Mouse (Mus musculus) 3T3-L1 (cell line): ENCODE measurements at regions not wholly inside any gene's neighbourhood (a gene's known extent, or its start where the extent isn't known, plus 50 kb on each side); places are given as distances from the start of the nearest gene placed in this dataset.

Experiments used
- DNase-seq: peaks from one replicate; pipeline ENCODE4 v3.0.0-alpha.2; 2015; ENCODE audit warnings: low read depth, low spot score

DNA sequence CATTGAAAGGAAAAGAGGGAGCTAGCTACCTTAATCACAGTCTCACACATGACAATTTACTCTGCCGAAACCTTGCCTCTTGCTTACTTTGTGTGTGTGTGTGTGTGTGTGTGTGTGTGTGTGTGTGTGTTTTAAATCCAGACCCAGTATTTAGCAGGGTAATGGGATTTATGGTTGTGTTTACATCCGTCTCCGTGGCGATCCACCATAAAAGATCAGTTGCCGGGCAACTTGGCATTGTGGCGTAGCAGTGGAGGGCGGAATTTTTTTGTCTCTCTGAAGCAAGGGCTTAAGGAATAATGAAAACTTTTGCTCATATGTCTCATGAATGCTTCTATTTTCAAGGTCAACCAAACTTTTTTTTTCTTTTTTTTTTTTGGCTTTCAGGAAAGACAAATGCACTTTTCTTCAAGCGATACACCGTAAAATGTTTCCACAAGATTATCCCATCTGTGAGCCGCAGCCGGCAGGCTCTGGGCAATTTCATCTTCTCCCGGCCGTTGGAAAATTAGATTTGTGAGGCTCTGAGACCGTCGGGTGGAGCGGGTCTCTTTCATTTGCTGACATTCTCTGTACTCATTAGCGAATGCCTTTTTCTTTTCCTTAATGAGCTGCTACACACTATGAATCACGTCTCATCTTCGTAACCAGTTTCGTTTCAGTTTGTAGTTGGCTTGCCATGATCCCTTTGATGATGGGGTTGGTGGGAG, 53.9 kb upstream of the Ptch1 start:
- DNase-seq = no peak

GRCm38 (mm10) chr13:63627894-63628287, 54.5 kb upstream of the Ptch1 start:
- no peak for DNase-seq

DNA sequence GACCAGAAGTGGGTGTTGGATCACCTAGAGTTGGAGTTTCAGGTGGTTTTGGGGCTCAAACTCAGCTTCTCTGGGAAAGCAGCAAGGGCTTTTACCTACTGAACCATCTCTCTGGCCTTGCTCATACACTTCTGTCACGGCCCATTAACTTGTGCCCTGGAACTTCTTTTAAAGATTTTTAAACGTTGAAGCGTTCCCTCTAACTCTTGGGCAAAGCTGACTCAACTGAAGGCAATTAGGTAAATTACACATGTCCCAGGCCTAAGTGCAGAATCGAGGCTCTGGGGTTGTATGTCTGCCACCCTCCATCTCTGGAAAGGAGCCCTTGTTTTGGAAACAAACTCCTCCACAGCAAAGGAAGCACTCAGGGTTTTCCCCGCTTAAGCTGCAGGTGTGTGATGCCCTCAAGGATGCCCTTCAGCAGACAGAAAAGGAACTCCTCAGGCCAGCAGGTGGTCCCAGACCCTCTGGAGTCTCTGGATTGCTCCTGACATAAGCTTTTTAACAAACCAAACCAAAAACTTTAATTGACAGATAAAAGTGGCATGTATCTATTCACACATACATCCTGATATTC, 58.5 kb upstream of the Ptch1 start:
- DNase-seq = no peak

DNA sequence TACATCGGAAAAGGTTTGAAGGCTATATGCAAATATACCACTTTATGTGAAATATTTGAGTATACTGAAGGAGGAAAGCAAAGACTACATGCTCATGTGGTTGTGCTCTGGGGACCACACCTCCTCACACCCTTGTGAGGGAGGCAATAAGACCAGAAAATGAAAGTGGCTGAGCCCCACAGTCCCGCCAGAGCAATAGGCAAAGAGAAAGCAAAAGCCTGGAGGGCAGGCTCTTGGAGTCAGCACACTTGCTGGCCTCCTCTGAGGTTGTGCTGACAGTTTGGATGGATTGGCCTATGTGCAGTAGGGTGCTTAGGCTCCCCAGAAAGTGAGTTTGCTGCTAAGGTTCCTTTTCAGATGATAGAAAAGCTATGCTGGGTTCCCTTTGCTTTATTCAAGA, 60.9 kb upstream of the Ptch1 start:
- DNase-seq = no peak

GRCm38 (mm10) chr13:63641649-63642226, 68.3 kb upstream of the Ptch1 start:
- DNase-seq = no peak

DNA sequence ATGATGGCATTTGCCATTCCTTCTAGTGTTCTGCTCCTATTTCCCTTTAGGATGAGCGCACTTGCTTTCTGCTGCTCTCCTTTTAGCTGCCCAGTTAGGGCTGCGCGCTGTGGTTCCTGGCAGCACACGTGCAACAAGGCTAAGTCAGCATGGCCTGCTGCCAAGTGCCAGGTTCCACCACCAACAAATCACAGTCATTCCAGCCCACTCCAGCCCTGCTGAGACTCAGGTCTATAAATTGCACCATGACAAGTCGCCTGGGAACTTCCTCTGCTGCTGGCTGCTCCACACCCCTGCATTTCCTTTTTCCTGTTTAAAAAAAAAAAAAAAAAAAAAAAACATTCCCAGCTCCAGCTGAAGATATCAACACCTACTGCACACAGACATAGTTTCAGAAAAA, 69.2 kb upstream of the Ptch1 start:
- DNase-seq = peak; percentile 62

DNA sequence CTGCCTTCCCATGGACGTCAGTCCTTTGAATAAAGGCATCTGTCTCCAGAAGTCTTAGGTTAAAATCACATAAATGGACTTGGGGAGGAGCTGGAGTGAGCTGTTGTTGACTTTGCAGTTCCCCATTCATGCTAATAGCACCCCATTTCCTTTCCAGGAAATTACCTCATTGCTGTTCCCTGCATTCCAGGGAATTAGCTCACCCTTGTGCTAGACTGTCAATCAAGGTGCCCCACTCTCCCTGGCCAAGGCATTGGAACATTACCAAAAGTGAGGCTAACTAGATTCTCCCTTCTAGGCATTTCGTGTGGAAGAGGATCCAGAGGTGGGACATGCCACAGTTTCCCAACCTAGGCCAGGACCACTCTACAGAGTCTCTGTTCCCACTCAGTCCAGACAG, 70.0 kb upstream of the Ptch1 start:
- DNase-seq = peak; percentile 52

DNA sequence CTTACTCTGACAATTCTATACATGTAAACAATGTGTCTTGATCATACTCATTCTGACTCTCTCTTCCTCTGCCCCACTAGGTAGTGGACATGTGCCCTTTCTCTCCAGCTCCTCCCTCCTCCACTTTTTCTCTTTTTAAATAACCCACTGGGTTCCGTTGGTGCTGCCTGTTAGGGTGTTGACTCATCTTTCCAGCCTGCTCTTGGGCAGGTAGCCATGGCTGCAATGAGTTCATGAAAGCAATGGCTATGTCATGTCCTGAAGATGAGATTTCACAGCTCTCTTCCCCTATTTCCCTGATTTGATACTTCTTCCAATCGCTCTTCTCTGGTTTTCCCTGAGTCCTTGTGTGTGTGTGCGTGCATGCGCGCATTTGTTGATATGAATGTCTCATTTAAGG, 70.9 kb upstream of the Ptch1 start:
- DNase-seq = peak; percentile 66

DNA sequence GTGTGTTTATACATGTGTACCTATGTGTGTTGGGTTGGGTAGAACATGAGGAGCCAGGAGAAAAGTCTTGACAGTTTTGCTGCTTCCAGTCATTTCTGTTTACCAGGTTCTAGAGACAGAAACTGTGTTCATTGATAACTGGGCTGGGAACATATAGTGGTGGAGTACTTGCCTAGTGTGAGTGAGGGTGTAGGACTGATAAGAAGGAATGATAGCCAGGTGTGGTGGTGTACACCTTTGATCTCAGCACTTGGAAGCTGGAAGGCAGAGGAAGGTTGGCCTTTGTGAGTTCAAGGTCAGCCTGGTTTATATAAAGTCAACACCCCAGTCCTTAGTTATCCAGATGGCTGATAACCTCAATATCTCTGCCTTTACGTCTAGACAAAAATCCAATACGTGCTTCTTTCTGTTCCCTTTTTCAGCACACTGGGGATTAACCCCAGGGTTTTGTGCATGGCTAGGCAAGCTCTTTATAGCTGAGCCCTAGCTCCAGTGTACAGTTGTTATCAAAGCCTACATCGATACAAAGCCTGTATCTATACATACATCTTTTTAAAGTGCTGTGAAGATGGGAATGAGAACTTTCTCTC, 75.8 kb upstream of the Ptch1 start:
- no peak for DNase-seq

GRCm38 (mm10) chr13:63654514-63654913, 81.1 kb upstream of the Ptch1 start:
- peak; percentile 66 for DNase-seq

- DNase-seq = peak; percentile 85
Measured at GRCm38 (mm10) chr13:63657115-63657514, 83.7 kb upstream of the Ptch1 start.

DNA sequence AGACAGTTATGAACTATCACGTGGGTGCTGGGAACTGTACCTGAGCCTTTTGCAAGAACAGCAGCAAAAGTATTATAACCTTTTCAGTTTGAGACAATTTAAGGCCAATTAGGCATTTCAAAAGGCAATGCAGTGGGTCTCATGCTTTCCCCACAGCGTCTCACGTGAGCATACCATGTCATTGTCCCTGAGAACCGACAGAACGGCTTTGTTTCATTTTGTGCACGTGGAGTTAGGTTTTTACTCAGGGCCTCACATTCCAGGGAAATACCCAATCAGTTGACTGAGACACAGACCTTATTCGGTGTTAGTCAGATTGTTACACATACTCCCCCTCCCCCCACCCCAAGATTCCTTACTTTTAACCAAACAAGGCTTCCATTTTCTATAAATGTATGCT, 86.0 kb upstream of the Ptch1 start:
- no peak for DNase-seq

DNA sequence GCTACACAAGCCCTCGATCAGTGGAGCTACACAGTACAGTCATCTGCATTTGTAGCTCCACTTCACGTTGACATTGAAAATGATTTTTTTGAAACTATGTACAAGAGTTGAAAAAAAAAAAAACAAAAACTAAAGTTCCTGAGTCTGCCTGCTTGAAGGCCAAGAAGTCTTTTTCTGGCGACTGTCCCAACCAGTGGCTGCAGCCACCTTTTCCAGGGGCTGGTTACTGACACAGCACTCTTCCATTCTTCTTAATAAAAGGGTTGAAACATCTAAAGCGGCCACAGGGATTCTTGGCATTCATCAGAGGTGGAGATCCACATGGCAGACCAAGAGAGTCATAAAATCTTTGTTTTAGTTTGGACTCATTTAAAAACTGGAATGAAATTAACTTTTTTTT, 87.0 kb upstream of the Ptch1 start:
- no peak for DNase-seq

DNA sequence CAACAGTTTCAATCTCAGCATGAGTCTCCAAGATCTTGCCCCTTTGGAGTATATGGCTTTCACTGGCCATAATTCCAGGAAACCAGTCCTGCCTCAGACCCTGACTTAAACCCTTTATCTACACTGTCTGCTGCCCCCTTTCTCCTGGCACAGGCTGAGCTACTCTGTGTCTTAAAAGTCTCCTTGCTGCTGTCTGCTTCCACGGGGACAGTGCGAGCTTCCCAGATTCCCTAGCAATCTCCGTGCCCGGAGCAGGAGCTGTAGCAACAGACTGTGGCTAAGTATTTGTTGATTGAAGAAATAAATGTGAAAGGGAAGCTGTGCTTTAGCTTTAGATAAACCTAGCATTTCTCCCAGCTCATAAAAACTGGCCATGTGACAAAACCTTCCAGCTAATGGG, 95.2 kb upstream of the Ptch1 start:
- no peak for DNase-seq

GRCm38 (mm10) chr13:63669031-63669430, 95.6 kb upstream of the Ptch1 start:
- DNase-seq = no peak

DNA sequence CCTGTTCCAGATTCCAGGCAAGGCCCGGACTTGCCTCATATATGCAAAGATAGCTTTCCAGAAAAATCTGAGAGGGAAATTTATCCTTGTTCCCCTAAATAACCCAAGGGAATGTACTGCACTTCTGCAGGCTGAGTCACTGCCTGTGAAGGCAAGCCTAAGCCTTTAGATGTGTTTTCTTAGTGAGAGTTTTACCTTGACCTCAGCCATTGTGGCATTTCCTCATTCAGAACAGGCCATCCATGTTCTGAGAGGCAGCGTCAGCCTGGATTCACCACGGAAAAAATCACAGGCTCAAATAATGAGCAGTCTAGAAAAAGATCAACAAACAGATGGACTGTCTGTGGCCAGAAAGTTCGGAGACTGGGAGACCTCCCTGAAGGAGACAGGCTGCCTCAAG, 99.0 kb upstream of the Ptch1 start:
- peak; percentile 43 for DNase-seq

GRCm38 (mm10) chr13:63677696-63678095, 104.3 kb upstream of the Ptch1 start:
- DNase-seq = no peak

GRCm38 (mm10) chr13:63678265-63679260, 105.2 kb upstream of the Ptch1 start:
- no peak for DNase-seq

DNA sequence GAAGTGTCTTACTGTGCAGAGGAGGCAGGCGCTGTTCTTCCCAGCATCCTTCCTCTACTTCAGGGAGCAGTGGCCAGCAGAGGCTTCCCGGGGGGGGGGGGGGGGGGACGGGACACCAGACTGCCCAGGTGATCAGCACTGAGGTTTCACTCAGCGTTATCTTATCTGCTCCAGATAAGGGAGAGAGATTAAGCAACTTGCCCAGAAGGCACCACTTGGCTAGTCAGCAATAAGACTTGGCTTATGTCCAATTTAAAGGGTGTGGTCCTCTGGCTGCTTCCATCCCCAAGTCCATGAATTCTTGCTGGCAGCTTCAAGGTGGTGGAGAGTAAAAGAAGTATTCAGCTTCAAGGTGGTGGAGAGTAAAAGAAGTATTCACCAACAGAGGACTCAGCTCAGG, 108.9 kb upstream of the Ptch1 start:
- peak; percentile 40 for DNase-seq

- DNase-seq = no peak
Measured at GRCm38 (mm10) chr13:63691974-63692373, 118.6 kb upstream of the Ptch1 start.

GRCm38 (mm10) chr13:63693636-63694035, 120.2 kb upstream of the Ptch1 start:
- no peak for DNase-seq

- DNase-seq = peak; percentile 54
Measured at GRCm38 (mm10) chr13:63696399-63696798, 118.6 kb upstream of the Ercc6l2 start.
